Mouse (Mus musculus): ENCODE data around the gene Lpin3.

- no peak for TF ChIP-seq CTCF (IDR thresholded peaks at IDR 0.05; ENCODE audit: low read depth)
- no peak for TF ChIP-seq EP300 (IDR thresholded peaks at IDR 0.05; ENCODE audit: low read depth)
These were observed 5.8 kb downstream of the Lpin3 start for GRCm38 (mm10) chr2:160886221-160886620.

Data from liver, postnatal 0 days (tissue).